Mouse (Mus musculus) forelimb bud, embryonic 11.5 days (tissue): Measurements from ENCODE around the gene Ifi44.

Source experiments
- DNase-seq: peaks from one replicate; pipeline ENCODE4 v3.0.0-alpha.2; 2012; ENCODE audit warnings: low read depth, low spot score

The Ifi44 gene

GRCm38 (mm10) chr3:151749737-151750136, at the start of gene Ifi44:
Ifi44 (minus strand) TSS chr3:151749960.
- DNase-seq = no peak

GRCm38 (mm10) chr3:151788622-151789021, 38.9 kb upstream of the Ifi44 start:
- no peak for DNase-seq

DNA sequence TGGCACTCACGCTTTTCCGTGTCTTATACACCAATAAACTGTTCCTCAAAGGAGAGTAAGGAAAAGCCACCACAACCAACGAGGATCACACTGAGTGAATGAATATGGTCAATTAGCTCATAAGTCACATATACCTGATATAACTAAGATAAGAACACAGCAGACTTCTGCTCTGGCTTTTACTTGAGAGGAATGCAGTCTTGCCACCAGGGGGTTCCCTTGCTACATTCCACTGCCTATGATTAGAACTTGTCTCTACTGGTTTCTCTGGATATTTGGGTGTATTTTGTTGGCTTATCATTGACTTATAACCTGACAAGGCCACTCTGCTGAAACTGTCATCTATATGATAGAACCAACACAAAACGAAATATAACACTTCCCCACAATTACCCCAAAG, 25.3 kb upstream of the Ifi44 start:
- DNase-seq = peak; percentile 25

- DNase-seq = peak; percentile 48
These were observed 21.3 kb upstream of the Ifi44 start for GRCm38 (mm10) chr3:151771074-151771473.

DNA sequence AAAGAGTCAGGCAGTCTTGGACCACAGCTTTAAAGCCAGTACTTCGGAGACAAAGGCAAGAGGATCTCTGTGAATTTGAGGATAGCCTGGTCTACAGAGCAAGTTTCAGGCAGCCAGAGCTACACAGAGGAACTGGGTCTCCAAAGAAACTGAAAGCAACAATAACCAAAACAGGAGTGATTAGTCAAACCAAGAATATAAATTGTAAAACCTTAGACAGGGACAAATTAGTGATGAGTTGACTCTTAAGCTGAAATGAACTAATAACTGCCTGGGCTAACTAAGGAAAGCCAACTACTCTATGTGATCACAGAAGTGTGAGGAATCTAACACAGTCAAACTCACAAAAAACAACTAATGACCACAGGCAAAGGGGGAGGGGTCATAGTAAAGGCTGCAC, 1.2 kb downstream of the Ifi44 start:
- DNase-seq = no peak

DNA sequence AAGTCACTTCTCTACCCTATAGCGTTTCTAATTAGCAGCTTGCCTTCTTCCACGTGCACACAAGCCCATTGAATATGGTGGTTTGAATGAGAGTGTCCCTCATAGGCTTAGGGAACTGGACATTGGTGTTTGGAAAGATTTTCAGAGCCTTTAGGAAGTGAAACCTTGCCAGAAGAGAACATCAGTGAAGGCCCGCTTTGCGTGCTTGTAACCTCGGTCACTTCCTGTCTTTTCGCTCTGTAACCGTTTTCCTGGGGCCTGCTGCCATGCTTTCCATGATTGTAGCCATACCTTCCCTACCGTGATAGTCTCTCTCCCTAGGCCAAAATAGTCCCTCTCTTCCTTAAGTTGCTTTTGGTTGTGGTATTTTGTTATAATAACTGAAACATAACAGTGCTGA, 3.7 kb downstream of the Ifi44 start:
- DNase-seq = no peak

DNA sequence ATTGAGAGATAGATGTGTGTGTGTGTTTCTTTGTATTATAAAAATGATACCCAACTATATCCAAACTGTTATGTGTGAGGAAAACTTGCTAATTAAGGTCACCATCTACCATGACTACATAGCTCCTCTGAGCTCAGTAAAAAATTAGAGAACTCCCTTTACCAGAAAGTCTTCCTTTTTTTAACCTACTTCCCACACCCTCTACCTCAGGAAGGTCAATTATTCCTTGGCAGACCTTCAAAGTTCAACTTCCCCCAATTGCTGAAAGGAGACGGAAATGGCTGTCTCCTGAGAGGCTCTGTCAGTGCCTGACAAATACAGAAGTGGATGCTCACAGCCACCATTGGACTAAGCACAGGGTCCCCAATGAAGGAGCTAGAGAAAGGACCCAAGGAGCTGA, 7.5 kb downstream of the Ifi44 start:
- no peak for DNase-seq

- DNase-seq = peak; percentile 47
These were observed 33.5 kb downstream of the Ifi44 start for GRCm38 (mm10) chr3:151716246-151716645.

DNA sequence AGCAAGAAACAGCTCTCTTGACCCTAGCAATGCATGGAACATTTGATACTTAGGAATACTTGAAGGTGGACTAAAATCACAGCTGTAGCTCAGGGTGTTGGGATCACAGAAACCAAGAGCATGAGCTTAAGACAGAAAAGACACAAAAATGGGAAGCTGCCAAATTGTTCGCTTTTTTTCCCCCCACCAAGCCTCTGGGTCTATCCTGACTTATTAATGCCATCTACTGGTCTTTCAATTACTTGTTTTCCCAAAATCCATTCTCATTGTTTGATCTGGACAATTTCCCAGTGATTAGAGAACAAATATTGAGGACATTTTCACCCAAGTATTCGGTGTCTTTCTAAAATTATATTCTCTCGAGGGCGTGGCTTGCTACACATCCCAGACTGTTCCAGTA, 42.4 kb downstream of the Ifi44 start:
- no peak for DNase-seq
